Mouse (Mus musculus) liver, embryonic 12.5 days (tissue): ENCODE results near the gene Cyb5b. TPM values are rescaled to one million over a fixed set of nuclear protein-coding genes. Genes with fewer than 3 reads are reported as not detected.
A peak's percentile ranks its signal among the peaks of the same experiment; 100 is the strongest.
"Not testable (repeated sequence)": the region's sequence is repeated elsewhere in the genome, so short reads cannot be mapped to it uniquely, and the experiment has no call there.

ENCODE experiments used
- ATAC-seq: fragments of 200-750 bp; cut with Nextera tagmentation; 2 replicates; pipeline ENCODE4 v1.8.0; 2017; ENCODE audit warnings: moderate number of reproducible peaks, mild to moderate bottlenecking, moderate library complexity
- H3K27ac ChIP-seq: fragments of 300-500 bp; sonication (generic); 2 replicates; pipeline ENCODE4 v1.5.1; 2016; ENCODE audit warnings: mild to moderate bottlenecking
- H3K27me3 ChIP-seq: fragments of 300-500 bp; sonication (generic); replicated peaks from 2 replicates; pipeline ENCODE4 v1.6.1; 2016; ENCODE audit warnings: mild to moderate bottlenecking, moderate library complexity
- H3K36me3 ChIP-seq: fragments of 300-500 bp; sonication (generic); 2 replicates; pipeline ENCODE4 v1.6.1; 2016; ENCODE audit warnings: mild to moderate bottlenecking, moderate library complexity
- H3K4me1 ChIP-seq: fragments of 300-500 bp; sonication (generic); 2 replicates; pipeline ENCODE4 v1.6.1; 2016
- H3K4me2 ChIP-seq: fragments of 300-500 bp; sonication (generic); 2 replicates; pipeline ENCODE4 v1.6.1; 2016; ENCODE audit warnings: mild to moderate bottlenecking, moderate library complexity
- H3K4me3 ChIP-seq: fragments of 300-500 bp; sonication (generic); 2 replicates; pipeline ENCODE4 v1.5.1; 2016; ENCODE audit warnings: mild to moderate bottlenecking, moderate library complexity
- H3K9ac ChIP-seq: fragments of 300-500 bp; sonication (generic); 2 replicates; pipeline ENCODE4 v1.6.1; 2016; ENCODE audit warnings: mild to moderate bottlenecking, moderate library complexity
- H3K9me3 ChIP-seq: fragments of 300-500 bp; sonication (generic); replicated peaks from 2 replicates; pipeline ENCODE4 v1.6.1; 2016; ENCODE audit warnings: mild to moderate bottlenecking, moderate library complexity
- WGBS: fragments of 180-500 bp; shearing (Covaris S2); methylation state at CpG from one replicate; pipeline ENCODE4 v1.1.7; 2016; ENCODE audit not compliant: insufficient replicate concordance; 5-methylcytosine and 5-hydroxymethylcytosine counted together
- polyA plus RNA-seq: library from polyadenylated mRNA; unstranded; fragments of >200 nt; fragmentation: Nextera tagmentation; extraction: Ambion mirVana; gene quantifications from 2 replicates; pipeline ENCODE4 v1.2.1, GENCODE M21; 2016

Gene Cyb5b
- polyA plus RNA-seq: 51.8 and 52.5 TPM in 2 replicates

DNA sequence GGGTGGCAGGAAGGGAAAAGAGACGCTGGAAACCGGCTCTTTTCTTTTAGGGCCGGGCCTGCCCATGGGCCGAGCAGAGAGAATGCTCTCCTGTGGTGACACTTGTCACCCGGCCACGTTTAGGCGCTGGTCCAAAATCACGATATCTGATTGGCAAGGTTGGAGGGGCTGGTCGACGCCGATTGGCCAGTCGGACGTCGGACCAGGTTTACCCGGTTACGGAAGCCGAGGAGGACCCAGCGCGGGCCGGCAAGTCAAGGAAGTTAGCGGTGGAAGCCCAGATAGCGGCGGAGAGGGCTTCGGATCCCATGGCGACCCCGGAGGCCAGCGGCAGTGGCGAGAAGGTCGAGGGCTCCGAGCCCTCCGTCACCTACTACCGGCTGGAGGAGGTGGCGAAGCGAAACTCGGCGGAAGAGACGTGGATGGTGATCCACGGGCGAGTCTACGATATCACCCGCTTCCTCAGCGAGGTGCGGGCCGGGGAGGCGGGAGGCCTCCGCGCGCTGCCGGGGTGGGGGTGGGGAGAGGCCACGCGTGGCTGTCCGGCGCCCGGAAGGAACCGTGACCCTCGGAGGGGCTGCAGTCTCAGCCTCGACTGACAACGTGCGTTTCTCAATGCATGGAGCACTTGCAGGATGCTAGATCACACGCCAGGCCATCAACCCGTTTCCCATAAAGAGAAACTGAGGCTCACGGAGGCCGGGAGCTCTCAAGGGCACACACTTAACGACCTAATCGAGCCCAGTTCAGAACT, at the start of gene Cyb5b:
Gene Cyb5b (plus strand): TSS at position 237 of the 754 bp plus-strand sequence.
- under 1% methylated on average over 64 of the region's 65 CpGs for WGBS
- Histone ChIP-seq H3K4me1 (peaks cover 15% of the 10 kb centered on the region), H3K9ac (peak within 1 kb of the TSS; percentile 88), H3K4me3 (peak within 1 kb of the TSS; percentile 88), H3K4me2 (peak within 1 kb of the TSS; percentile 83), H3K27ac (peak within 1 kb of the TSS; percentile 75), H3K36me3 (peaks cover 28% of the 10 kb centered on the region), H3K9me3 (no peaks in the 10 kb centered on the region), H3K27me3 (no peaks in the 10 kb centered on the region)
- peak; percentile 97 for ATAC-seq

GRCm38 (mm10) chr8:107104547-107104946, 45.9 kb upstream of the Cyb5b start:
- no peak for ATAC-seq
- H3K4me2 ChIP-seq: no peak overlapping the region
- H3K36me3 ChIP-seq: no peaks in the 10 kb centered on the region
- no peak overlapping the region for H3K27ac ChIP-seq
- no peaks in the 10 kb centered on the region for H3K9me3 ChIP-seq
- H3K4me3 ChIP-seq: no peak overlapping the region
- H3K4me1 ChIP-seq: no peaks in the 10 kb centered on the region; the same call in 1 of the 2 replicates
- WGBS: 8% methylated on average over 4 of the region's 4 CpGs
- H3K27me3 ChIP-seq: no peaks in the 10 kb centered on the region
- no peak overlapping the region for H3K9ac ChIP-seq

DNA sequence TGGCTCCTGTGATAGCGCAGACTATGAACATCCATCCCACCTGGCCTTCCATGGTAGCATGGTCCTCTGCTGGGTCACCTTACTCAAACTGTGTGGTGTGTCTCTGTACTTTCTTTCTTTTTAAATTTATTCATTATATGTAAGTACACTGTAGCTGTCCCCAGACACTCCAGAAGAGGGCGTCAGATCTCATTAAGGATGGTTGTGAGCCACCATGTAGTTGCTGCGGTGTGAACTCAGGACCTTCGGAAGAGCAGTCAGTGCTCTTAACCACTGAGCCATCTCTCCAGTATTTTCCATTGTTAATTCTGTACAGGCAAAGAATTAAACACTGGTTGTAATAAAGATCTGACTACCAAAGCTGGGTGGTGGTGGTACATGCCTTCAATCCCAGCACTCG, 42.4 kb upstream of the Cyb5b start:
- not testable (repeated sequence) for H3K36me3 ChIP-seq, H3K27me3 ChIP-seq, ATAC-seq, H3K27ac ChIP-seq, H3K4me3 ChIP-seq, H3K9me3 ChIP-seq, H3K4me1 ChIP-seq, H3K4me2 ChIP-seq, H3K9ac ChIP-seq
- 83% methylated on average over 5 of the region's 5 CpGs for WGBS

DNA sequence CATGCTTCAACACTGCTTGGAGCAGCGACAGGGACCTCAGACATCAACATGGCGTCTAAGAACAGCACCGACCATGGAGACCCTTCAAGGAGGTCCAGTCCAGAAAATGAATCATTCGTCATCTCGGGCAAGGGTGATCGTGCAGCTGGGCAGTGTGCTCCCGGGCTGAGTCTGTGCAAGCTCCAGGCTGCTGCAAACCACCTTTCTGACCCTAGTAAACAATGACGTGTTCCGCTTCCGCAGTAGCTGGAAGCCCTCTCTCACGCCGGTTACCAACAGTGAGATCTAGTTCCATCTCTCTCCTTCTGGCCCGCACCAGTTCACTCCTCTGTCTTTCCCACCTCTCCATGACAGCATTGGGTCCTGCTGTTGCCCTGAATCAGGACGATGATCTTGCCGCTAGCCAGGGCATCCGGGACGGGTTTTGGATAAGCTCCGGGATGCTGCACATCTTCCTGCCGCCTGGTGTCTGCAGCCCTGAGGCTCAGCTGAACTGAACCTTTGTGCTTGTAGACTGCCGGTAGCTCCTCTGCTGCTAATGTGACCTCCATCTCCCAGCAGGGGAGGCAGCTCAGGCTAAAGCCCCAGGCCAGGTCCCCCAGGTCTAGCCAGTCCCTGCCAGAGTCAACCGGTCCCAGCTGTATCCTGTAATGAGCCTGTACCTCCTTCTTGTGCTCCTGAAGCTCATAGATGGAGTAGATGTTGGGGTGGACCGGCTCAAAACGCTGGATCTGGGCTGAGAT, 41.3 kb upstream of the Cyb5b start:
- no peak overlapping the region for H3K27ac ChIP-seq
- H3K4me2 ChIP-seq: peak overlapping the region; percentile 13
- WGBS: 62% methylated on average over 23 of the region's 23 CpGs
- H3K9me3 ChIP-seq: no peaks in the 10 kb centered on the region
- peak; percentile 47; the same call in 1 of the 2 replicates for ATAC-seq
- H3K36me3 ChIP-seq: no peaks in the 10 kb centered on the region
- 0 out of 2 replicates have a peak overlapping the region, but pooled peaks have one; percentile 15 for H3K4me3 ChIP-seq
- H3K27me3 ChIP-seq: no peaks in the 10 kb centered on the region
- no peak overlapping the region for H3K9ac ChIP-seq
- H3K4me1 ChIP-seq: peaks cover under 1% of the 10 kb centered on the region

GRCm38 (mm10) chr8:107109816-107110435, 40.5 kb upstream of the Cyb5b start:
- no peak overlapping the region for H3K27ac ChIP-seq
- H3K27me3 ChIP-seq: no peaks in the 10 kb centered on the region
- 56% methylated on average over 5 of the region's 5 CpGs for WGBS
- H3K4me3 ChIP-seq: no peak overlapping the region
- no peak overlapping the region for H3K4me2 ChIP-seq
- peaks cover 8% of the 10 kb centered on the region for H3K4me1 ChIP-seq
- no peak for ATAC-seq
- H3K9me3 ChIP-seq: no peaks in the 10 kb centered on the region
- no peak overlapping the region for H3K9ac ChIP-seq
- no peaks in the 10 kb centered on the region for H3K36me3 ChIP-seq

GRCm38 (mm10) chr8:107110629-107111330, 39.7 kb upstream of the Cyb5b start:
- Histone ChIP-seq H3K9ac (no peak overlapping the region), H3K4me2 (no peak overlapping the region), H3K4me1 (peaks cover 12% of the 10 kb centered on the region), H3K4me3 (no peak overlapping the region), H3K9me3 (no peaks in the 10 kb centered on the region), H3K27me3 (no peaks in the 10 kb centered on the region), H3K36me3 (no peaks in the 10 kb centered on the region), H3K27ac (no peak overlapping the region)
- 64% methylated on average over 9 of the region's 9 CpGs for WGBS
- ATAC-seq: no peak

DNA sequence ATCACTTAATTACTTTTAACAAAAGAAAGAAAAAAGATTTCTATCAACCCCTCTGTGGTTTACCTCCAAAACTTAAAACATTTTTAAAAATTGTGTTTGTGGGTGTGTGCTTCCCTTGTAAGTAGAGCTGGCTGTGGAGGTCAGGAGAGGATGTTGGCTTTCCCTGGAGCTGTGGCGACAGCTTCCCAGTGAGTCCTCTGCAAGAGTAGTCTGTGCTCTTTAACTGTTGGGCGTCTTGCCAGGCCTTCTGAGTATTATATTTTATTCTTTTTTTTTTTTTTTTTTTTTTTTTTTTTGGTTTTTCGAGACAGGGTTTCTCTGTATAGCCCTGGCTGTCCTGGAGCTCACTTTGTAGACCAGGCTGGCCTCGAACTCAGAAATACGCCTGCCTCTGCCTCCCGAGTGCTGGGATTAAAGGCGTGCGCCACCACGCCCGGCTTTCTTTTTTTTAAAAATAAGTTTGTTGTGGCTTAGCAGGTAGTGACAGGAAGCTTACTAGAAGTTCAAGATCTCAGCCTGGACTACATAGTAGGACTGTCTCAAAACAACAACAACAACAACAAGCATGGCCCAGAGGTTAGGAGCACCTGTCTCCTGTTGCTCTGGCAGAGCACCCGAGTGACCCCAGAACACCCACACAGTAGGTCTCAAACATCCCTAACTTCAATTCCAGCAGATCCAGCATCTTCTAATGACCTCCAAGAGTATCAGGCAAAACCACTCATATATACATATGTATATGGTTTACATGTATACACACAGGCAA, 38.9 kb upstream of the Cyb5b start:
- no peak overlapping the region for H3K4me3 ChIP-seq
- no peaks in the 10 kb centered on the region for H3K36me3 ChIP-seq
- H3K27me3 ChIP-seq: no peaks in the 10 kb centered on the region
- ATAC-seq: no peak
- peaks cover 17% of the 10 kb centered on the region for H3K4me1 ChIP-seq
- no peak overlapping the region for H3K4me2 ChIP-seq
- no peak overlapping the region for H3K27ac ChIP-seq
- H3K9ac ChIP-seq: no peak overlapping the region
- no peaks in the 10 kb centered on the region for H3K9me3 ChIP-seq
- WGBS: 80% methylated on average over 10 of the region's 11 CpGs

- H3K9me3 ChIP-seq: no peaks in the 10 kb centered on the region
- ATAC-seq: no peak
- H3K4me3 ChIP-seq: no peak overlapping the region
- no peak overlapping the region for H3K4me2 ChIP-seq
- no peak overlapping the region for H3K9ac ChIP-seq
- H3K27ac ChIP-seq: no peak overlapping the region
- 73% methylated on average over 4 of the region's 4 CpGs for whole genome bisulfite sequencing
- H3K27me3 ChIP-seq: no peaks in the 10 kb centered on the region
- peaks cover 22% of the 10 kb centered on the region for H3K4me1 ChIP-seq
- H3K36me3 ChIP-seq: no peaks in the 10 kb centered on the region
Observed at GRCm38 (mm10) chr8:107113209-107113608, 37.2 kb upstream of the Cyb5b start.

- Histone ChIP-seq H3K9me3 (no peaks in the 10 kb centered on the region), H3K27ac (no peak overlapping the region), H3K4me1 (peaks cover 22% of the 10 kb centered on the region), H3K4me3 (no peak overlapping the region), H3K36me3 (no peaks in the 10 kb centered on the region), H3K27me3 (no peaks in the 10 kb centered on the region), H3K4me2 (peak overlapping the region; percentile 38), H3K9ac (no peak overlapping the region)
- 32% methylated on average over 19 of the region's 19 CpGs for WGBS
- ATAC-seq: peak; percentile 39
Observed at GRCm38 (mm10) chr8:107114150-107115007, 36.1 kb upstream of the Cyb5b start.

- Histone ChIP-seq H3K27ac (no peak overlapping the region), H3K4me3 (no peak overlapping the region), H3K9me3 (no peaks in the 10 kb centered on the region), H3K4me2 (peak overlapping the region; percentile 38), H3K4me1 (peaks cover 22% of the 10 kb centered on the region), H3K9ac (no peak overlapping the region), H3K36me3 (no peaks in the 10 kb centered on the region), H3K27me3 (no peaks in the 10 kb centered on the region)
- 40% methylated on average over 10 of the region's 10 CpGs for WGBS
- no peak; the same call in 1 of the 2 replicates for ATAC-seq
Observed at GRCm38 (mm10) chr8:107115008-107115320, 35.5 kb upstream of the Cyb5b start.
